Mouse (Mus musculus): ENCODE data around the gene Arl8a.
"Not testable (repeated sequence)": the region's sequence is repeated elsewhere in the genome, so short reads cannot be mapped to it uniquely, and the experiment has no call there.

Gene Arl8a

GRCm38 (mm10) chr1:135169556-135170224 is 23.1 kb downstream of the Arl8a start:
- no peak for DNase-seq (ENCODE audit: low read depth, low spot score)

GRCm38 (mm10) chr1:135170299-135170698 is 23.7 kb downstream of the Arl8a start:
- no peak for DNase-seq (ENCODE audit: low read depth, low spot score)

GRCm38 (mm10) chr1:135171202-135171601 is 24.6 kb downstream of the Arl8a start:
- DNase-seq (ENCODE audit: low read depth, low spot score) = no peak

- peak; percentile 66 for DNase-seq (ENCODE audit: low read depth, low spot score)
These were observed 25.4 kb downstream of the Arl8a start for GRCm38 (mm10) chr1:135171984-135172383.

GRCm38 (mm10) chr1:135173311-135173710 is 26.7 kb downstream of the Arl8a start:
- no peak for DNase-seq (ENCODE audit: low read depth, low spot score)

- no peak for DNase-seq (ENCODE audit: low read depth, low spot score)
These were observed 28.6 kb downstream of the Arl8a start for GRCm38 (mm10) chr1:135175176-135175575.

GRCm38 (mm10) chr1:135177724-135178123 is 31.1 kb downstream of the Arl8a start:
- no peak for DNase-seq (ENCODE audit: low read depth, low spot score)

GRCm38 (mm10) chr1:135178863-135179262 is 32.2 kb downstream of the Arl8a start:
- DNase-seq (ENCODE audit: low read depth, low spot score) = no peak

- DNase-seq (ENCODE audit: low read depth, low spot score) = no peak
These were observed 34.2 kb downstream of the Arl8a start for GRCm38 (mm10) chr1:135180830-135181229.

GRCm38 (mm10) chr1:135181275-135181674 is 34.7 kb downstream of the Arl8a start:
- no peak for DNase-seq (ENCODE audit: low read depth, low spot score)

GRCm38 (mm10) chr1:135181880-135182623 is 35.4 kb downstream of the Arl8a start:
- DNase-seq (ENCODE audit: low read depth, low spot score) = no peak

GRCm38 (mm10) chr1:135182975-135183374 is 36.4 kb downstream of the Arl8a start:
- no peak for DNase-seq (ENCODE audit: low read depth, low spot score)

- DNase-seq (ENCODE audit: low read depth, low spot score) = no peak
These were observed 36.8 kb downstream of the Arl8a start for GRCm38 (mm10) chr1:135183448-135183847.

GRCm38 (mm10) chr1:135183941-135184570 is 37.4 kb downstream of the Arl8a start:
- DNase-seq (ENCODE audit: low read depth, low spot score) = no peak

GRCm38 (mm10) chr1:135185936-135186335 is 39.3 kb downstream of the Arl8a start:
- DNase-seq (ENCODE audit: low read depth, low spot score) = no peak

- no peak for DNase-seq (ENCODE audit: low read depth, low spot score)
These were observed 39.8 kb downstream of the Arl8a start for GRCm38 (mm10) chr1:135186427-135186826.

- DNase-seq (ENCODE audit: low read depth, low spot score) = not testable (repeated sequence)
These were observed 40.4 kb downstream of the Arl8a start for GRCm38 (mm10) chr1:135187016-135187415.

- DNase-seq (ENCODE audit: low read depth, low spot score) = no peak
These were observed 41.6 kb downstream of the Arl8a start for GRCm38 (mm10) chr1:135188197-135188596.

- no peak for DNase-seq (ENCODE audit: low read depth, low spot score)
These were observed 42.6 kb downstream of the Arl8a start for GRCm38 (mm10) chr1:135189186-135189585.

GRCm38 (mm10) chr1:135194335-135194734 is 47.7 kb downstream of the Arl8a start:
- DNase-seq (ENCODE audit: low read depth, low spot score) = not testable (repeated sequence)

- DNase-seq (ENCODE audit: low read depth, low spot score) = no peak
These were observed 49.4 kb downstream of the Arl8a start for GRCm38 (mm10) chr1:135195907-135196440.

GRCm38 (mm10) chr1:135198412-135198811 is 51.8 kb downstream of the Arl8a start:
- DNase-seq (ENCODE audit: low read depth, low spot score) = no peak
